Mouse (Mus musculus) liver, embryonic 15.5 days (tissue): ENCODE measurements around the gene Herc4. TPM values are rescaled to one million over a fixed set of nuclear protein-coding genes. Genes with fewer than 3 reads are reported as not detected.
A peak's percentile ranks its signal among the peaks of the same experiment; 100 is the strongest.

ENCODE experiments used
- ATAC-seq: fragments of 200-750 bp; cut with Nextera tagmentation; 2 replicates; pipeline ENCODE4 v1.8.0; 2017; ENCODE audit warnings: moderate number of reproducible peaks, mild to moderate bottlenecking, moderate library complexity; ENCODE audit not compliant: insufficient read depth
- H3K27ac ChIP-seq: fragments of 300-500 bp; sonication (generic); replicated peaks from 2 replicates; pipeline ENCODE4 v1.5.1; 2015; ENCODE audit warnings: mild to moderate bottlenecking, inconsistent platforms
- H3K27me3 ChIP-seq: fragments of 300-500 bp; sonication (generic); 2 replicates; pipeline ENCODE4 v1.6.1; 2015; ENCODE audit warnings: mild to moderate bottlenecking, inconsistent platforms
- H3K36me3 ChIP-seq: fragments of 300-500 bp; sonication (generic); replicated peaks from 2 replicates; pipeline ENCODE4 v1.6.1; 2015; ENCODE audit warnings: moderate library complexity, mild to moderate bottlenecking, inconsistent platforms
- H3K4me1 ChIP-seq: fragments of 300-500 bp; sonication (generic); replicated peaks from 2 replicates; pipeline ENCODE4 v1.6.1; 2015; ENCODE audit warnings: inconsistent platforms
- H3K4me2 ChIP-seq: fragments of 300-500 bp; sonication (generic); 2 replicates; pipeline ENCODE4 v1.6.1; 2015; ENCODE audit warnings: moderate library complexity, mild to moderate bottlenecking, inconsistent platforms
- H3K4me3 ChIP-seq: fragments of 300-500 bp; sonication (generic); replicated peaks from 2 replicates; pipeline ENCODE4 v1.5.1; 2015; ENCODE audit warnings: mild to moderate bottlenecking, inconsistent platforms
- H3K9ac ChIP-seq: fragments of 300-500 bp; sonication (generic); 2 replicates; pipeline ENCODE4 v1.6.1; 2015; ENCODE audit warnings: moderate library complexity, mild to moderate bottlenecking, inconsistent platforms
- H3K9me3 ChIP-seq: fragments of 300-500 bp; sonication (generic); replicated peaks from 2 replicates; pipeline ENCODE4 v1.6.1; 2016; ENCODE audit warnings: inconsistent platforms
- whole genome bisulfite sequencing: fragments of 180-500 bp; shearing (Covaris S2); methylation state at CpG from one replicate; pipeline ENCODE4 v1.1.7; 2015; ENCODE audit warnings: mixed read lengths; ENCODE audit not compliant: insufficient replicate concordance; 5-methylcytosine and 5-hydroxymethylcytosine counted together
- polyA plus RNA-seq: library from polyadenylated mRNA; unstranded; fragments of >200 nt; fragmentation: Nextera tagmentation; extraction: Ambion mirVana; gene quantifications from 2 replicates; pipeline ENCODE4 v1.2.1, GENCODE M21; 2015

Herc4 gene
- polyA plus RNA-seq, 1 experiment from 2014 or later, result 26.8 TPM

GRCm38 (mm10) chr10:63247457-63247856, 3.8 kb downstream of the Herc4 start:
- peak overlapping the region; percentile 13; the same call in 1 of the 2 replicates for H3K4me2 ChIP-seq
- no peak overlapping the region for H3K4me3 ChIP-seq
- peaks cover 39% of the 10 kb centered on the region for H3K36me3 ChIP-seq
- no peaks in the 10 kb centered on the region for H3K27me3 ChIP-seq
- no peak overlapping the region for H3K9ac ChIP-seq
- no peaks in the 10 kb centered on the region for H3K9me3 ChIP-seq
- H3K4me1 ChIP-seq, result peaks cover 25% of the 10 kb centered on the region
- no peak for ATAC-seq
- H3K27ac ChIP-seq, result 0 out of 2 replicates have a peak overlapping the region, but pooled peaks have one; percentile 14
- 50% methylated on average over 7 of the region's 7 CpGs for WGBS

DNA sequence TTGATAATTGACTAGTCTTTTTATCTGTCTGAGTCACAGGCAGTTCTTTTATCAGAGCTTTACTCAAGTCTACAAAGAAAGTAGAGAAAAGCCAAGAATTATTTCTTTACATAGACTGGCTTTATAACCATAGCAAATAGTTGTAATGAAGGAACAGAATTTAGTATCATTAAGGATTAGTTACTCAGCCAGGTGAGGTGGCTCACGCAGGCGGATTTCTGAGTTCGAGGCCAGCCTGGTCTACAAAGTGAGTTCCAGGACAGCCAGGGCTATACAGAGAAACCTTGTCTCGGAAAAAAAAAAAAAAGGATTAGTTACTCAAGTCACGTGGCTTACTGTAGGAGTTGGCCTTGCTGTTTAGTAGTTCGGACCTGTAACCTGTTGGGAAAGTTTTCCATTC, 4.8 kb downstream of the Herc4 start:
- Histone ChIP-seq H3K4me2 (no peak overlapping the region), H3K4me1 (peaks cover 18% of the 10 kb centered on the region), H3K9me3 (no peaks in the 10 kb centered on the region), H3K36me3 (peaks cover 49% of the 10 kb centered on the region), H3K27ac (no peak overlapping the region), H3K27me3 (no peaks in the 10 kb centered on the region), H3K4me3 (no peak overlapping the region), H3K9ac (no peak overlapping the region)
- no peak for ATAC-seq
- 82% methylated on average over 6 of the region's 6 CpGs for WGBS

DNA sequence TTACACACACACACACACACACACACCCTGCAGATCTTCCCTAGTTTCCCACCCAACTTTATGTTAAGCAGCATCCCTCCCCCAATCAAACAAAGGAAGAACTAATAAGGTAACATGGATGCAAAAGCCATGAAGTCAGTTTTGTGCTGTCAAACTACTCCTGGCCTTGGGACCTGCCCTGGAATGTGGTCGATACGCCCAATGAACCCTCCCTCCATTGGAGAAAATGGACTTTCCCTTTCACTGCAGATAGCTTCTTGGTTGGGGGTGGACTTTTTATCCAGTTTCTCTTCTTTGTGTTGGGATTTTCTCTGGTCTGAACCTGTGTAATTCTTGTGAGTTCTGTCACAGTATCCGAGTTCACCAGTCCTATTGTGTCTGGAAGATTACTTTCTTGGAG, 15.1 kb downstream of the Herc4 start:
- peaks cover 17% of the 10 kb centered on the region for H3K4me1 ChIP-seq
- peak; percentile 42; the same call in 1 of the 2 replicates for ATAC-seq
- WGBS, result 78% methylated on average over 3 of the region's 3 CpGs
- no peaks in the 10 kb centered on the region for H3K27me3 ChIP-seq
- no peak overlapping the region for H3K9ac ChIP-seq
- H3K4me3 ChIP-seq, result no peak overlapping the region
- H3K4me2 ChIP-seq, result no peak overlapping the region
- peaks cover 29% of the 10 kb centered on the region for H3K36me3 ChIP-seq
- no peaks in the 10 kb centered on the region for H3K9me3 ChIP-seq
- H3K27ac ChIP-seq, result peak overlapping the region; percentile 41; the same call in 1 of the 2 replicates

- peaks cover 30% of the 10 kb centered on the region for H3K36me3 ChIP-seq
- peaks cover 17% of the 10 kb centered on the region for H3K4me1 ChIP-seq
- 0 out of 2 replicates have a peak, but pooled peaks have one; percentile 28 for ATAC-seq
- WGBS, result 60% methylated on average over 3 of the region's 3 CpGs
- H3K4me2 ChIP-seq, result no peak overlapping the region
- no peak overlapping the region for H3K9ac ChIP-seq
- peak overlapping the region; percentile 39 for H3K27ac ChIP-seq
- H3K27me3 ChIP-seq, result no peaks in the 10 kb centered on the region
- no peak overlapping the region for H3K4me3 ChIP-seq
- no peaks in the 10 kb centered on the region for H3K9me3 ChIP-seq
Observed at GRCm38 (mm10) chr10:63259340-63259739, 15.7 kb downstream of the Herc4 start.

GRCm38 (mm10) chr10:63267941-63268340, 24.3 kb downstream of the Herc4 start:
- WGBS, result 62% methylated on average over 2 of the region's 2 CpGs
- Histone ChIP-seq H3K4me2 (no peak overlapping the region), H3K27me3 (no peaks in the 10 kb centered on the region), H3K27ac (peak overlapping the region; percentile 21; the same call in 1 of the 2 replicates), H3K9me3 (no peaks in the 10 kb centered on the region), H3K4me1 (peaks cover 33% of the 10 kb centered on the region), H3K36me3 (peaks cover 65% of the 10 kb centered on the region), H3K9ac (no peak overlapping the region), H3K4me3 (no peak overlapping the region)
- ATAC-seq, result no peak

DNA sequence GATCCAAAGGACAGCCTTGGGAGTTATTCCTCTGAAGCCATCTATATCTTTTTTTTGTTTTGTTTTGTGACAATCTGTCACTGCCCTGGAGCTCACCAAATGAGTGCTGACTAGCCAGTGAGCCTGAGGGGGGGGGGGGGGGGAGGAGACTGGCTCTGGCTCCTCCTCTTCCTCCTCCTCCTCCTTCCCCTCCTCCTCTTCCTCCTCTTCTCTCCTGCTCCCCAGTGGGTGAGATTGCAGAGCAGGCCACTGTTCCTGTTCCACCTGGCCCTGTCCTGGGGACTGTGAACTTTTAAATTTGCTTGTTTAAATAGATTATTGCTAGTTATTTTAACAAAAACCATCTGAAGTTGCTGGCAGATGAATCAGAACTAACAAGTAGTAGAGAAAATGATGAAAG, 28.8 kb downstream of the Herc4 start:
- Histone ChIP-seq H3K27ac (peak overlapping the region; percentile 87), H3K4me1 (peaks cover 66% of the 10 kb centered on the region), H3K4me3 (peak overlapping the region; percentile 9), H3K27me3 (no peaks in the 10 kb centered on the region), H3K4me2 (peak overlapping the region; percentile 57), H3K36me3 (peaks cover 60% of the 10 kb centered on the region), H3K9ac (no peak overlapping the region), H3K9me3 (no peaks in the 10 kb centered on the region)
- ATAC-seq, result peak; percentile 80

- no peaks in the 10 kb centered on the region for H3K9me3 ChIP-seq
- peak overlapping the region; percentile 87 for H3K27ac ChIP-seq
- H3K27me3 ChIP-seq, result no peaks in the 10 kb centered on the region
- H3K4me3 ChIP-seq, result peak overlapping the region; percentile 9
- H3K36me3 ChIP-seq, result peaks cover 60% of the 10 kb centered on the region
- 0 out of 2 replicates have a peak overlapping the region, but pooled peaks have one; percentile 9 for H3K9ac ChIP-seq
- peak; percentile 86 for ATAC-seq
- peaks cover 71% of the 10 kb centered on the region for H3K4me1 ChIP-seq
- 39% methylated on average over 5 of the region's 5 CpGs for WGBS
- H3K4me2 ChIP-seq, result peak overlapping the region; percentile 57
Observed at GRCm38 (mm10) chr10:63272868-63273267, 29.3 kb downstream of the Herc4 start.

DNA sequence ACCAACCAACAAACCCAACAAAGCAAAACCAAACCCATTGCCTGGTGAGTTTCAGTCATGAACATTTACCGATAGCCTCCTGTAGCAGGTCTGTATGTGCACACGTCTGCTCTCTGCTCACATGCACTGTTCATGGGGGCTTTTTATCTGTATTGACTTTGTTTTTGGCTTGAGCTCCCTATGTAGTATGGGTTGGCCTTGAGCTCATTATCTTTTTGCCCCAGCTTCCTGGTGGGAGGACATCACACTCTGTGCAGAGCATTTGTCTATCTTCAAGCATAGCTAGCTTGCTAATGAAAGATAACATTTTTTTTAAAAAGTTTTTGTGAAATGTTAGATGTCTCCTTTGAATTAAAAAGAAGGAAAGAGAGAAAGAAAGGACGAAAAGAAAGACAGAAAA, 33.4 kb downstream of the Herc4 start:
- Histone ChIP-seq H3K9ac (peak overlapping the region; percentile 42; the same call in 1 of the 2 replicates), H3K27ac (peak overlapping the region; percentile 96), H3K4me3 (peak overlapping the region; percentile 45), H3K4me1 (peaks cover 65% of the 10 kb centered on the region), H3K27me3 (no peaks in the 10 kb centered on the region), H3K36me3 (peaks cover 57% of the 10 kb centered on the region), H3K9me3 (no peaks in the 10 kb centered on the region), H3K4me2 (peak overlapping the region; percentile 63)
- 14% methylated on average over 3 of the region's 3 CpGs for WGBS
- peak; percentile 91 for ATAC-seq

GRCm38 (mm10) chr10:63279851-63280250, 36.2 kb downstream of the Herc4 start:
- peaks cover 65% of the 10 kb centered on the region for H3K36me3 ChIP-seq
- no peak overlapping the region for H3K9ac ChIP-seq
- WGBS, result 88% methylated on average over 3 of the region's 3 CpGs
- H3K4me2 ChIP-seq, result no peak overlapping the region
- peaks cover 62% of the 10 kb centered on the region for H3K4me1 ChIP-seq
- no peak overlapping the region for H3K4me3 ChIP-seq
- H3K27me3 ChIP-seq, result no peaks in the 10 kb centered on the region
- H3K27ac ChIP-seq, result no peak overlapping the region
- no peak for ATAC-seq
- H3K9me3 ChIP-seq, result no peaks in the 10 kb centered on the region

DNA sequence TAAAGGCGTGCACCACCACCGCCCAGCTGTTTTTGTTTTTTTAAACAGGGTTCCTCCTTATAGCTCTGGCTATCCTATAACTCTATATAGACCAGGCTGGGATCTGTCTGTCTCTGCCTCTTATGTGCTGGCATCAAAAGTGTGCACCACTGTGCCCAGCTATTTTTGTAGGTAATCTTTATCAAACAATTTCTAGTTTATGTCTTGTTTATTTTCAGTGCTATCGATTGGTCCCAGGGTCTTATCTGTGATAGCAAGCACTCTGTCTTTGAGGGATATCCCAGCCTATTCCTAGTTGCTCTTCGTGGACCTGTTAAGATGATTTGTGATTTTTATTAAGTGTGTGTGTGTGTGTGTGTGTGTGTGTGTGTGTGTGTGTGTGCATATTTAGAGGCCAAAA, 38.8 kb downstream of the Herc4 start:
- Histone ChIP-seq H3K27ac (peak overlapping the region; percentile 48; the same call in 1 of the 2 replicates), H3K9ac (no peak overlapping the region), H3K27me3 (no peaks in the 10 kb centered on the region), H3K4me2 (no peak overlapping the region), H3K9me3 (no peaks in the 10 kb centered on the region), H3K36me3 (peaks cover 74% of the 10 kb centered on the region), H3K4me1 (peaks cover 38% of the 10 kb centered on the region), H3K4me3 (no peak overlapping the region)
- WGBS, result 39% methylated on average over 4 of the region's 4 CpGs
- ATAC-seq, result peak; percentile 64; the same call in 1 of the 2 replicates

DNA sequence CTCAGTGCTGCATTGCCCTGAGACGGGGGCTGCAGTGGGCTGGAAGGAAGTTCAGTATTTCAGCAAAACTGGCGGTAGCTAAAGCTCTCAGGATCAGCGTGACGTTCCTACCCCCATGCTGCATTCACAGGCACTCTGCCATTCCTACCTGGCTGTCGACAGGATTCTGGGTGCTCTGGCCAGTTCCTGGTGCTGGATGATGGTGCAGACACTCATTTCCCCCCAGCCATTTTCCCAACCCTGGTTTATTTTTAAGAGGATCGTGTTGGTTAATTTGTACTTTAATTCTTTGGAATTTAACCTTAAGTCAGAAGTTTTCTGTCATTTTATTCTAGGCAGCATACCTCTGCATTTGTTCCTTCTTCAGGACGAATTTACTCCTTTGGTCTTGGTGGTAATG, 39.2 kb downstream of the Herc4 start:
- Histone ChIP-seq H3K4me3 (no peak overlapping the region), H3K9ac (no peak overlapping the region), H3K4me2 (no peak overlapping the region), H3K27ac (peak overlapping the region; percentile 48; the same call in 1 of the 2 replicates), H3K9me3 (no peaks in the 10 kb centered on the region), H3K36me3 (peaks cover 74% of the 10 kb centered on the region), H3K4me1 (peaks cover 33% of the 10 kb centered on the region), H3K27me3 (no peaks in the 10 kb centered on the region)
- ATAC-seq, result no peak
- WGBS, result 81% methylated on average over 7 of the region's 7 CpGs

DNA sequence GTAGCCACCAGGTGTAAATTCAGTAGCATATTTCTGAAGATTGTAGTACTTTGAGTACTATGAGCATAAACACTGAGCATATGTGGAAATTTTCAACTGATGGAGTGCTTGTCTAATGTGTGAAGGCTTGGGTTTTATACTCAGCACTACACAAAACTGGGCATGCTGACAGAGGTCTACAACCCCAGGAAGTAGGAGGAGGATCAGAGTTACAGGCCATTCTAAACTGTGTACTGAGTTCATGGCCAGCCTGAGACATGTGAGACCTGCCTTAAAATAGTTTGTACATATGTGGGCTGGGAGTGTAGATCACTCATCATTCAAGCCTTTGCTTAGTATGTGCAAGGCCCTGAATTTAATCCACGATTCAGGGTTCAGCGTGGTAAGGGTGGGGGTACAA, 58.7 kb downstream of the Herc4 start:
- no peak for ATAC-seq
- no peak overlapping the region for H3K4me3 ChIP-seq
- no peak overlapping the region for H3K4me2 ChIP-seq
- no peaks in the 10 kb centered on the region for H3K4me1 ChIP-seq
- peaks cover 85% of the 10 kb centered on the region for H3K36me3 ChIP-seq
- H3K27ac ChIP-seq, result no peak overlapping the region
- H3K27me3 ChIP-seq, result no peaks in the 10 kb centered on the region
- 85% methylated on average over 2 of the region's 2 CpGs for WGBS
- H3K9me3 ChIP-seq, result no peaks in the 10 kb centered on the region
- no peak overlapping the region for H3K9ac ChIP-seq
